In genomic region chr1:146807765-146808164, GRCm38 (mm10) we compare ENCODE assay signal across 16 mouse cellular contexts.
"Had no signal": no experiment of that assay in that cellular context is flagged by ENCODE, and none has a peak within 500 bp of the region (broad histone marks: within the 10 kb centered on the region; RNA-seq: fewer than 3 reads in every experiment).

No protein-coding gene starts in this region.

- ATAC-seq: liver, postnatal 0 days; midbrain, embryonic 16.5 days had no signal

- H3K9me3 ChIP-seq: kidney, embryonic 15.5 days; limb, embryonic 15.5 days; liver, embryonic 13.5 days; lung, embryonic 15.5 days; megakaryocyte, embryonic 14.5 days; midbrain, embryonic 12.5 days; neural tube, embryonic 15.5 days had no signal

- H3K27ac ChIP-seq: kidney, embryonic 15.5 days; limb, embryonic 15.5 days; liver, embryonic 13.5 days; lung, embryonic 15.5 days; macrophage; midbrain, embryonic 12.5 days; neural tube, embryonic 15.5 days; stomach, postnatal 0 days had no signal

- H3K4me1 ChIP-seq: kidney, embryonic 15.5 days; limb, embryonic 15.5 days; liver, embryonic 13.5 days; lung, embryonic 15.5 days; megakaryocyte, embryonic 14.5 days; midbrain, embryonic 12.5 days; neural tube, embryonic 15.5 days had no signal

- H3K27me3 ChIP-seq: kidney, embryonic 15.5 days; limb, embryonic 15.5 days; liver, embryonic 13.5 days; lung, embryonic 15.5 days; megakaryocyte, embryonic 14.5 days; midbrain, embryonic 12.5 days; neural tube, embryonic 15.5 days had no signal

- DNase-seq: kidney, adult 18-20 months; kidney, postnatal 25 days; layer of hippocampus, postnatal 36 days; liver, embryonic 13.5 days; liver, postnatal 0 days; lung, postnatal 14 days; thymus, postnatal 14 days had no signal

- H3K4me3 ChIP-seq: kidney, embryonic 15.5 days; limb, embryonic 15.5 days; liver, embryonic 13.5 days; lung, embryonic 15.5 days; megakaryocyte, embryonic 14.5 days; midbrain, embryonic 12.5 days; neural tube, embryonic 15.5 days had no signal

- H3K9ac ChIP-seq: kidney, embryonic 15.5 days; limb, embryonic 15.5 days; liver, embryonic 13.5 days; liver, postnatal 0 days; lung, embryonic 15.5 days; midbrain, embryonic 12.5 days; neural tube, embryonic 15.5 days had no signal

- H3K4me2 ChIP-seq: kidney, embryonic 15.5 days; limb, embryonic 15.5 days; liver, embryonic 13.5 days; lung, embryonic 15.5 days; midbrain, embryonic 12.5 days; neural tube, embryonic 15.5 days had no signal

- H3K36me3 ChIP-seq: kidney, embryonic 15.5 days; limb, embryonic 15.5 days; liver, embryonic 13.5 days; lung, embryonic 15.5 days; midbrain, embryonic 12.5 days; neural tube, embryonic 15.5 days had no signal
